Mouse (Mus musculus): ENCODE results near the gene Slc2a4.
"Not testable (repeated sequence)": the region's sequence is repeated elsewhere in the genome, so short reads cannot be mapped to it uniquely, and the experiment has no call there.

Gene Slc2a4

GRCm38 (mm10) chr11:69919661-69920265 lies 28.2 kb downstream of the Slc2a4 start:
- DNase-seq (ENCODE audit: low read depth), result peak; percentile 92

- no peak for DNase-seq (ENCODE audit: low read depth)
Observed at GRCm38 (mm10) chr11:69919053-69919452, 28.9 kb downstream of the Slc2a4 start.

GRCm38 (mm10) chr11:69918118-69918517 lies 29.9 kb downstream of the Slc2a4 start:
- no peak for DNase-seq (ENCODE audit: low read depth)

- no peak for DNase-seq (ENCODE audit: low read depth)
Observed at GRCm38 (mm10) chr11:69917379-69917948, 30.5 kb downstream of the Slc2a4 start.

DNA sequence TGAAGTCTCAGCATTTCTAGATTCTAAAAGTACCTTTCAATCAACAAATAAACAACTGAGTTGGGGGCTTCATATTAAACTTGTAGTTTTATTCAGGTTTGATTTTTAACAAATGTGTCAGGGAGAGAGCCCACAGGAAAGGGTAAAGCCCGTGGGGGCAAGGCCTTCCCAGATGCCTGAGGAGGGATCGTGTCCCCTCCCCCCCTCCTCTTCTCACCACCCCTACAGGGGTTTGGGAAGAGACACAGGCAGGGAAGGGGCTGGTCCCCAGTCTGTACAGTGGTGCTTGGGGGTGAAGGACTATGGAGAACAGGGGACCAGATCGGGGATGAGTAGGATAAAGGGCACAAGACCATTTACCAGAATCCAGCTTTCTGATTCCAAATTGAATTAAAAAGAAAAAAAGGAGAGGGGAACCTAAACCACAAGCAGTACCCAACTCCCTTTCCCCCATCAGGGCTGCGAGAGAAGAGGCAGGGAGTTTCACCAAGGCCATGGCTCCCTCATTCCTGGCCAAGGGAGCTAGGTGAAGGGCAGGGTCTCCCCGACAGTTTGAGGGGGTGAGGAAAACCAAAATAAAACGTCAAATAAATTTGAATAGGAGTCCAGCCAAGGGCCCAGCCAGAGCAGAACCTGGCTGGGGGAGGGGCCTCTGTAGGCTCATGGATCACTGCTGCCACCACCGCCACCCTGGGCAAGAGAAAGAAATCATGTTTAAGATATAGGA lies 31.2 kb downstream of the Slc2a4 start:
- DNase-seq (ENCODE audit: low read depth), result not testable (repeated sequence)

DNA sequence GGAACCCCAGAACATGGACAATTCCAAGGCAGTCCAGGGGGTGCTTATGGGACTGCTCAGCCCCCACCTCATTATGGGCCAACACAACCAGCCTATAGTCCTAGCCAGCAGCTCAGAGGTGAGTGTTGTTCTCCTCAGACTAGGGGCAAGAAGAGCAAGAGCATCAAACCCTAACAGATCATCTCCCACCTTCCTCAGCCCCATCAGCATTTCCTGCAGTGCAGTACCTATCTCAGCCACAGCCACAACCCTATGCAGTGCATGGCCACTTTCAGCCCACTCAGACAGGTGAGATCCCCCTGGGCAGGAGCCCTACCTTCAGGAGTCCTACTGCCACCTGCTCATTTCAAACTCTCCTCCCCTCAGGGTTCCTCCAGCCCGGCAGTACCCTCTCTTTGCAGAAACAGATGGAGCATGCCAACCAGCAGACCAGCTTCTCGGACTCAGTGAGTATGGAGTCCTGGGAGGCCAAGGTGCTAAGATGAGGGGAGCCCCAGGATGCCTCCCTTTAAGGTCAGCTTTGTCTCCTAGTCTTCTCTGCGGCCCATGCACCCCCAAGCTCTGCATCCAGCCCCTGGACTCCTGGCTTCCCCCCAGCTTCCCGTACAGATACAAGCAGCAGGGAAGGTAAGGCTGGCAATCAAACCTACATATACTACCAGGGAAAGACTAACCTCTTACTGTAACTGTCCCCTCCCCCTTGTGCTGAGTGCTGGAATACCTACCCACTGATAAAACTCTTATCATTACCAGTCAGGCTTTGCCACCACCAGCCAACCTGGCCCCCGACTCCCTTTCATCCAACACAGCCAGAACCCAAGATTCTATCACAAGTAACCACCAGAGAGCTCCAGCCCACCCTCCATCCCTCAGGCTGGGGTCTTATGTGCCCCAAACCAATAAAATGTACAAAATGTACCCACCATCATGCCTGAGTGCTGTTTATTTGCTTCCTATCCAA lies 32.0 kb downstream of the Slc2a4 start:
- DNase-seq (ENCODE audit: low read depth), result peak; percentile 80

- DNase-seq (ENCODE audit: low read depth), result no peak
Observed at GRCm38 (mm10) chr11:69914917-69915430, 33.0 kb downstream of the Slc2a4 start.

DNA sequence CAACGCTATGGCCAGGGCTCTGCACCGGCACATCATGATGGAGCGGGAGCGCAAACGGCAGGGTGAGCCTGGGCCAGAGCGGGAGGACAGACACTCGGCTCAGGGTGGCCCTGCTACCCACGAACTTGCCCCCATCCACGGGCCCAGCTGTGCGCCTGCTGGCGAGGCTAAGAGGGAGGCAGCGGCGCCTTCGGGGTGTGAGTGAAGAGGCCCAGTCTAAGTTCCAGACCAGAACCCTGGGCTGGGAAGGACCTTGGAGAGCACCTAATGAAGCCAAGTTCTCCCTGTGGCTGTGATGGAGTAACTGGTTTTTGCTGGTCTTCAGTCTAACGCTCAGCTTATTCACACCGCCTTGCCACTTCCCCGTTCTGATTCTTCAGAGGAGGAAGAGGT lies 33.6 kb downstream of the Slc2a4 start:
- DNase-seq (ENCODE audit: low read depth), result peak; percentile 70

DNA sequence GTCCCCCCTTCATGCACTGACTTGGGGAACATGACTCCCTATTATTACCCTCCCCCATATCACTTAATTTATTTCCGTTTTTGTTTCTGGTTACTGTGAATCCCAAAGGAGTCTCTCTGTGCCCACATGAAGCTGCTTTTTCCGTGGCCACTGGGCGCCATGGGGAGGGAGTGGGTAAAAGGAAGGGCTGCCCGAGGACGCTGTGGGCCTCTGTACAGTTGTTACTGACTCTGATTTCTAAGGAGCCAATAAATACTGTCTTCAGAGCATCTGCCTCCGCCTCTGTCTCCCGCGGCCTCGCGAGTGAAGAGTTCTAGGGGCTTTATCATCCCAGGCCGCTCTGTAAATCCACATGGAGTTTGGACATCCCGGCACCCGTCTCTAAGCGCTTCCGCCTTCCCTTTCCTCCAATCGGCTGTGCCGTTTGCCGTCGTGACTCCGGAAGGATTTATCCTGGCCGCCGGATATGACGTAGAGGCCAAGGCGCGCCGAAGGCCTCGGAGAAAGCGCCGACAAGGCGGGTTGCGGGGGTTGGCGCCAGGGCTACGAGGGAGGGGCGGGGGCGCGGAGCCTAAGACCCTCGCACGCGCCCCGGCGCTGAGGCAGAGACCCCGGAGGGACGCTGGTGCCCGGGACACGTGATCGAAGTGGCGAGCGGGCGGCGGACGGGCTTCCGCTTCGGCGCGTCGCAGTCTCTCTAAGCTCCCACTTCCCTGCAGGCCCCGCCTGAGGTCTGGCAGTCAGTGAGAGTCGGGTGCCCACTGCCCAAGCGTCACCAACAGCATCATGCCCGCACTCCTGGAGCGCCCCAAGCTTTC lies 34.2 kb downstream of the Slc2a4 start, which contains the start of gene Gps2:
Gene Gps2, plus strand, starts transcription at position 335 of the 818 bp plus-strand sequence.
- peak; percentile 94 for DNase-seq (ENCODE audit: low read depth)

- DNase-seq (ENCODE audit: low read depth), result no peak
Observed at GRCm38 (mm10) chr11:69912716-69913530, 35.1 kb downstream of the Slc2a4 start.

- no peak for DNase-seq (ENCODE audit: low read depth)
Observed at GRCm38 (mm10) chr11:69911701-69912100, 36.3 kb downstream of the Slc2a4 start.

DNA sequence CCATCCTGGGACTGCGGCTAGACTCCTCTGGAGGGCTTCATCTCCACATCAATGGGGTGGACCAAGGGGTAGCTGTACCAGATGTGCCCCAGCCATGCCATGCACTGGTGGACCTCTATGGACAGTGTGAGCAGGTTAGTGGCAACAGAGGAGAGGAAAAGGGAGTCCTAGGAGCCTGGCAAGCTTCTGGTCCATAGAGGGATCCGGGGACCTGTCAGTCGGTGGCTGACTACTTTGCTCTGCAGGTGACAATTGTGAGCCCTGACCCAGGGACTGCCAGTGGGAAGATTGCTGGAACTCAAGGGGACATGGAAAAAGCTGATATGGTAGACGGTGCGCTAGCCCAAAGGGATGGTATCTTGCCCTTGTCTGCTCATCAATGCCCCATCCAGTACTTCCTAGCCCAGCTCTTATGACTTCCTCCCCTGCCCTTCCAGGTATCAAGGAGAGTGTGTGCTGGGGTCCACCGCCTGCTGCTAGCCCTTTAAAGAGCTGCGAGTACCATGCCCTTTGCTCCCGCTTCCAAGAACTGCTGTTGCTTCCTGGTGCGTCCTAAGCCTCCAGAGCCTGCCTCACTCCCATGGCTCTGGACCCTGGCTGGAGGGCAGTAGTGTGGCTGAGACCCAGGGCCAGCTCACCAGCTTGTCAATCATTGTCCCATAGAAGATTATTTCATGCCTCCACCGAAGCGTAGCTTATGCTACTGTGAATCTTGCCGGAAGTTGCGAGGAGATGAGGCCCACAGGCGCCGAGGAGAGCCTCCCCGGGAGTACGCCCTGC lies 37.0 kb downstream of the Slc2a4 start:
- no peak for DNase-seq (ENCODE audit: low read depth)

- no peak for DNase-seq (ENCODE audit: low read depth)
Observed at GRCm38 (mm10) chr11:69910177-69910576, 37.8 kb downstream of the Slc2a4 start.

DNA sequence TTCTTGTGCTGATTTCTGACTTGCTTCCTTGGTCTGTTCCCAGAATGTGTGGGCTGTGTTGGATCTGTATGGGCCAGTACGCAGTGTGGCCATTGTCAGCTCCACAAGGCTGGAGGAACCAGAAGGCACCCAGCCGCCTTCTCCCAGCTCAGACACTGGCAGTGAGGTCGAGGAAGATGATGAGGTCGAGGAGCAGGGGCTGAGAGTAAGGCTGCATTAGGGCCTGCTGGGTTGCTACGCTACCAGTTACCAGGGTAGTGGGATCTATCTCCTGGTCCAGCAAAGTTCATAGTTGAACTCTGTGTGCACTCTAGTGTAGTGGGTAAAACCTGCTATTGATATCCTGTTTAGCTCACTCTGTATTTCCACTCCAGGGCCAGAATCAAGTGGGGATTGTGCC lies 38.8 kb downstream of the Slc2a4 start:
- DNase-seq (ENCODE audit: low read depth), result no peak

DNA sequence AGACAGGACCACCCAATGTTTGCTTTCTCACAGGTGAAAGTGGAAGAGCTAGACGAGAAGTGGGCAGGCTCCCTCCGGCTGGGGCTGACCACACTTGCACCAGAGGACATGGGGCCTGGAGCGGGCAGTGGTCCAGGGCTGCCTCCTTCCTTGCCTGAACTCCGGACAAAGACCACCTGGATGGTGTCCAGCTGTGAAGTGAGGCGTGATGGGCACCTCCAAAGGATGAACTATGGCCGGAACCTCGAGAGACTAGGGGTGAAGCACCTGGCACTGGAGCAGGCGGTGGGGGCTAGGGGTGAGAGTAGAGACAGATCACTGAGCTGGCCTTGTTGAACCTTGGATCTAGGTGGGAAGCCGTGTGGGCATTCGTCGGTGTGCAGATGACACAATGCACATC lies 39.3 kb downstream of the Slc2a4 start:
- no peak for DNase-seq (ENCODE audit: low read depth)

DNA sequence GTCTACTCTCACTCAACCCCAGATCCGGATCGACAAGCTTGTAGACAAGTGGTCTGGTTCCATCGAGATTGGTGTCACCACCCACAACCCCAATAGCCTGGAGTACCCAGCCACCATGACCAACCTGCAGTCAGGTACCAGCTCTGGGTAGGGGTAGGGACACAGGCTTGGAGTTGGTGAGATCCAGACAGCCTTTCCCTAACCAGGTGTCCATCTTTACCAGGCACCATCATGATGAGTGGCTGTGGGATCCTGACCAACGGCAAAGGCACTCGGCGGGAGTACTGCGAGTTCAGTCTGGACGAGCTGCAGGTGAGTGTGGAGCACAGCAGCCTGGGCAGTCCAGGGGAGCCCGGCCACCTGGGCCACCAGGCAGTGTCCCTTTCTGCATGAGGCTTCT lies 43.7 kb downstream of the Slc2a4 start:
- DNase-seq (ENCODE audit: low read depth), result no peak

DNA sequence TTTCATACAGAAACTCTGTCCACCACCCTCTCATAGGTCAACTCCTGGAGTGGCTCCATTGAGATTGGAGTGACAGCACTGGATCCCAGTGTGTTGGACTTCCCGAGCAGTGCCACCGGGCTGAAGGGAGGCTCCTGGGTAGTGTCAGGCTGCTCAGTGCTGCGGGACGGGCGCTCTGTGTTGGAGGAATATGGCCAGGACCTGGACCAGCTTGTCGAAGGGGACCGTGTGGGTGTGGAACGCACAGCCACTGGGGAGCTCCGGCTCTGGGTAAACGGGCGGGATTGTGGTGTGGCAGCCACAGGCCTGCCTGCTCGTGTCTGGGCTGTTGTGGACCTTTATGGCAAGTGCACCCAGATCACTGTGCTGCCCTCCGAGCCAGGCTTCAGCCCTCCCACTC lies 45.0 kb downstream of the Slc2a4 start:
- DNase-seq (ENCODE audit: low read depth), result no peak

DNA sequence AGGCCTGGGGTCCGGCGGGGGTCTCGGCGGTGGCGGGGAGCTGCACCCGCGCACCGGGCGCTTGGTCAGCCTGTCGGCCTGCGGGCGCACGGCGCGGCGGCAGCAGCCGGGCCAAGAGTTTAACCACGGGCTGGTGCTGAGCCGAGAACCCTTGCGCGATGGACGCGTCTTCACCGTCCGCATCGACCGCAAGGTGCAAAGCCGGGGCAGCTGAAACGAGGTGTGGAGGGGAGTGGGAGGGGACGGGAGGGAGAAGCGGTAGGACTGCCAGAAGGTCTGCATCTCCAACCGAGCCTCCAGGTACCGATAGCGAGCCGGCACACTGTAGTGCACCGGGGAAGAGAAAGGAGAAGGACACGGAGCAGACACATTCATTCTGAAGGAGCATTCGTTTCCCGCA lies 46.0 kb downstream of the Slc2a4 start:
- no peak for DNase-seq (ENCODE audit: low read depth)

DNA sequence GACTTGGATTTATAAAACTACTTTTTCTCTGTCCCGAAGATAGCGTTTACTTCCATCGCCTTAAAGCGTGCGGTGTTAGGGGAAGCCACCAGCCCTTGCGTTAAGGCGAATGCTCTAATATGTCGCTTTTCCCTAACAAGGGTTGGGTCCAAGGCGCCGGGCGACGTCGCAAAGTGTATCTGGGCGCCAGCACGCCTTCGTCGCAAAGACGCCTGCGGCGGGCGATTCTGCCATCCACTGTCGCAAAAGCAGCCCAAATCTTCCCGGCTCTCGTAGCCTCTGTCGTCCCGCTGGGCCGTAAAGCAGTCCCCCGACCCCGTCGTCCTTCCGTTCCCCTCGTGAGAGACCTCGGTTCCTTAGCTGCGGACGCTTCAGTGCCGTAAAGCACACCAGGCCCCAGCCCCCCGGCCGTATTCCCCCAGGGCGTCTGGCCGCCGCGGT lies 46.6 kb downstream of the Slc2a4 start:
- DNase-seq (ENCODE audit: low read depth), result peak; percentile 95
